27 mouse cellular contexts compared by ENCODE assay signal in the genomic region with DNA sequence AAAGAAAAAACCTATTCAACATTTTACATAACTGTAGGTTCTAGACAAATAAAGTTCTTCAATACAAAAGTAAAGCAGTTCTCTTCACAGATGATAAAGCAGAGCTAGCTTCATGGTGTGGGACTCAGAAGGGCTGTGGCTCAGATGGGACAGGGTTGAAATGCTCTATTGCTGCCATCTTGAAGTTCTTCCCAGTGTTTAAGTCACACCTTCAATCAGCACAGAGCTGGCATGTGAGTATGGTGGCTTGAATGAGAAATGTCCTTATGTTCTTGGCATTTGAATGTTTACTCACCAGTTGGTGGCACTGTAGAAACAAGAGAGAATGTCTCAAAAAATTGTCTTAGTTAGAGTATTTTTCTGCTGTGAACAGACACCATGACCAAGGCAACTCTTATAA.
"Had no signal": no experiment of that assay in that cellular context is flagged by ENCODE, and none has a peak within 500 bp of the region (broad histone marks: within the 10 kb centered on the region; RNA-seq: fewer than 3 reads in every experiment).

No protein-coding gene starts in this region.

- H3K36me3 ChIP-seq: heart, embryonic 13.5 days; heart, embryonic 15.5 days; hindbrain, embryonic 13.5 days; hindbrain, embryonic 15.5 days; limb, embryonic 10.5 days; limb, embryonic 12.5 days; liver, embryonic 13.5 days; liver, embryonic 15.5 days had no signal

- H3K9me3 ChIP-seq: heart, embryonic 15.5 days; hindbrain, embryonic 15.5 days; limb, embryonic 10.5 days; liver, embryonic 13.5 days; liver, embryonic 15.5 days had no signal

- H3K4me2 ChIP-seq: heart, embryonic 11.5 days; heart, embryonic 13.5 days; heart, embryonic 15.5 days; hindbrain, embryonic 13.5 days; hindbrain, embryonic 15.5 days; limb, embryonic 12.5 days; liver, embryonic 11.5 days; liver, embryonic 13.5 days; liver, embryonic 15.5 days had no signal

- H3K9ac ChIP-seq: heart, embryonic 13.5 days; heart, embryonic 15.5 days; hindbrain, embryonic 13.5 days; hindbrain, embryonic 15.5 days; limb, embryonic 12.5 days; liver, embryonic 13.5 days; liver, embryonic 15.5 days; liver, postnatal 0 days had no signal

- H3K27me3 ChIP-seq: heart, embryonic 13.5 days; heart, embryonic 15.5 days; hindbrain, embryonic 13.5 days; hindbrain, embryonic 15.5 days; limb, embryonic 12.5 days; liver, embryonic 13.5 days; liver, embryonic 15.5 days had no signal

- H3K27ac ChIP-seq: heart, adult 2 months; heart, embryonic 13.5 days; heart, embryonic 15.5 days; hindbrain, embryonic 13.5 days; hindbrain, embryonic 15.5 days; hindbrain, postnatal 0 days; layer of hippocampus, adult 2 months; left cerebral cortex, adult 2 months; limb, embryonic 10.5 days; limb, embryonic 12.5 days; liver, embryonic 13.5 days; liver, embryonic 15.5 days had no signal

- H3K4me3 ChIP-seq: heart, adult 2 months; heart, embryonic 13.5 days; heart, embryonic 15.5 days; hindbrain, embryonic 13.5 days; hindbrain, embryonic 15.5 days; layer of hippocampus, adult 2 months; left cerebral cortex, adult 2 months; limb, embryonic 10.5 days; limb, embryonic 12.5 days; liver, embryonic 13.5 days; liver, embryonic 15.5 days had no signal

- DNase-seq: gastrocnemius, postnatal 14 days; gastrocnemius, postnatal 36 days; heart, adult 11 months; heart, adult 2 months; heart, postnatal 14 days; heart, postnatal 36 days; kidney, adult 11 months; kidney, adult 8-10 months; kidney, postnatal 10 days; kidney, postnatal 25 days; kidney, postnatal 4 days; liver; liver, embryonic 13.5 days; liver, postnatal 0 days had no signal

- ATAC-seq: hindbrain, postnatal 0 days; intestine, embryonic 16.5 days; liver, postnatal 0 days had no signal

- H3K4me1 ChIP-seq: heart, embryonic 13.5 days; heart, embryonic 15.5 days; hindbrain, embryonic 13.5 days; hindbrain, embryonic 15.5 days; limb, embryonic 10.5 days; limb, embryonic 12.5 days; liver, embryonic 13.5 days; liver, embryonic 15.5 days had no signal
